Mouse (Mus musculus) retina, postnatal 7 days (tissue): ENCODE measurements around the gene Stx19.

Source experiments
- DNase-seq: peaks from one replicate; pipeline ENCODE4 v3.0.0-alpha.2; 2012; ENCODE audit warnings: low read depth, low spot score

The Stx19 gene

GRCm38 (mm10) chr16:62852464-62853252 is 38.2 kb downstream of the Stx19 start:
- DNase-seq: no peak

- no peak for DNase-seq
Measured at GRCm38 (mm10) chr16:62853611-62854126, 39.2 kb downstream of the Stx19 start.

- no peak for DNase-seq
Measured at GRCm38 (mm10) chr16:62854191-62855068, 40.0 kb downstream of the Stx19 start, which contains the start of gene Pros1. Pros1 (plus strand) TSS chr16:62854307.

GRCm38 (mm10) chr16:62855385-62855784 is 40.9 kb downstream of the Stx19 start:
- no peak for DNase-seq

- DNase-seq: no peak
Measured at GRCm38 (mm10) chr16:62856273-62856672, 41.8 kb downstream of the Stx19 start.

- DNase-seq: no peak
Measured at GRCm38 (mm10) chr16:62857498-62857897, 43.0 kb downstream of the Stx19 start.

GRCm38 (mm10) chr16:62858018-62858417 is 43.5 kb downstream of the Stx19 start:
- no peak for DNase-seq

GRCm38 (mm10) chr16:62860140-62860539 is 45.7 kb downstream of the Stx19 start:
- no peak for DNase-seq

GRCm38 (mm10) chr16:62861455-62861854 is 47.0 kb downstream of the Stx19 start:
- no peak for DNase-seq

GRCm38 (mm10) chr16:62872688-62873117 is 58.2 kb downstream of the Stx19 start:
- no peak for DNase-seq

GRCm38 (mm10) chr16:62873180-62873579 is 58.7 kb downstream of the Stx19 start:
- no peak for DNase-seq
